Mouse (Mus musculus): ENCODE measurements around the gene Ankrd54. TPM values are rescaled to one million over a fixed set of nuclear protein-coding genes. Genes with fewer than 3 reads are reported as not detected.
"Not testable (repeated sequence)": the region's sequence is repeated elsewhere in the genome, so short reads cannot be mapped to it uniquely, and the experiment has no call there.

Ankrd54 gene
- polyA plus RNA-seq, 1 experiment = 60.9 TPM

- peak; percentile 73 for DNase-seq (ENCODE audit: low read depth)
- TF ChIP-seq POLR2A (IDR thresholded peaks at IDR 0.05; ENCODE audit: borderline replicate concordance, extremely low read depth, insufficient read depth, insufficient read length, poor library complexity, severe bottlenecking) (no peak), CTCF (IDR thresholded peaks at IDR 0.05; ENCODE audit: borderline replicate concordance, extremely low read depth, insufficient read depth, insufficient read length) (peak; percentile 67)
These were observed 23.8 kb downstream of the Ankrd54 start for GRCm38 (mm10) chr15:79038853-79039252.

GRCm38 (mm10) chr15:79038331-79038730, 24.4 kb downstream of the Ankrd54 start:
- no peak for TF ChIP-seq POLR2A (IDR thresholded peaks at IDR 0.05; ENCODE audit: borderline replicate concordance, extremely low read depth, insufficient read depth, insufficient read length, poor library complexity, severe bottlenecking)
- no peak for TF ChIP-seq CTCF (IDR thresholded peaks at IDR 0.05; ENCODE audit: borderline replicate concordance, extremely low read depth, insufficient read depth, insufficient read length)
- DNase-seq (ENCODE audit: low read depth) = no peak

- TF ChIP-seq POLR2A (IDR thresholded peaks at IDR 0.05; ENCODE audit: borderline replicate concordance, extremely low read depth, insufficient read depth, insufficient read length, poor library complexity, severe bottlenecking) (no peak), CTCF (IDR thresholded peaks at IDR 0.05; ENCODE audit: borderline replicate concordance, extremely low read depth, insufficient read depth, insufficient read length) (peak; percentile 90)
- peak; percentile 61 for DNase-seq (ENCODE audit: low read depth)
These were observed 24.8 kb downstream of the Ankrd54 start for GRCm38 (mm10) chr15:79037913-79038328.

GRCm38 (mm10) chr15:79031908-79032307, 30.8 kb downstream of the Ankrd54 start:
- DNase-seq (ENCODE audit: low read depth) = not testable (repeated sequence)

GRCm38 (mm10) chr15:79030551-79031435, 31.9 kb downstream of the Ankrd54 start:
- peak; percentile 98 for DNase-seq (ENCODE audit: low read depth)

GRCm38 (mm10) chr15:79029519-79030241, 33.0 kb downstream of the Ankrd54 start:
- peak; percentile 67 for DNase-seq (ENCODE audit: low read depth)
- TF ChIP-seq POLR2A (IDR thresholded peaks at IDR 0.05; ENCODE audit: borderline replicate concordance, extremely low read depth, insufficient read depth, insufficient read length, poor library complexity, severe bottlenecking) (no peak), CTCF (IDR thresholded peaks at IDR 0.05; ENCODE audit: borderline replicate concordance, extremely low read depth, insufficient read depth, insufficient read length) (no peak)

More at GRCm38 (mm10) chr15:79030551-79031435, 31.9 kb downstream of the Ankrd54 start:
- TF ChIP-seq CTCF (IDR thresholded peaks at IDR 0.05; ENCODE audit: borderline replicate concordance, extremely low read depth, insufficient read depth, insufficient read length) (no peak), POLR2A (IDR thresholded peaks at IDR 0.05; ENCODE audit: borderline replicate concordance, extremely low read depth, insufficient read depth, insufficient read length, poor library complexity, severe bottlenecking) (0 out of 2 replicates have a peak, but pooled peaks have one; percentile 43)

GRCm38 (mm10) chr15:79028823-79029484, 33.7 kb downstream of the Ankrd54 start:
- DNase-seq (ENCODE audit: low read depth) = peak; percentile 14
- TF ChIP-seq POLR2A (IDR thresholded peaks at IDR 0.05; ENCODE audit: borderline replicate concordance, extremely low read depth, insufficient read depth, insufficient read length, poor library complexity, severe bottlenecking) (no peak), CTCF (IDR thresholded peaks at IDR 0.05; ENCODE audit: borderline replicate concordance, extremely low read depth, insufficient read depth, insufficient read length) (no peak)

GRCm38 (mm10) chr15:79028237-79028738, 34.4 kb downstream of the Ankrd54 start, which contains the start of gene H1f0:
Gene H1f0 (plus strand): TSS chr15:79028450.
- peak; percentile 96 for DNase-seq (ENCODE audit: low read depth)
- TF ChIP-seq POLR2A (IDR thresholded peaks at IDR 0.05; ENCODE audit: borderline replicate concordance, extremely low read depth, insufficient read depth, insufficient read length, poor library complexity, severe bottlenecking) = peak; percentile 91
- TF ChIP-seq CTCF (IDR thresholded peaks at IDR 0.05; ENCODE audit: borderline replicate concordance, extremely low read depth, insufficient read depth, insufficient read length) = no peak

- DNase-seq (ENCODE audit: low read depth) = peak; percentile 30
These were observed 35.1 kb downstream of the Ankrd54 start for GRCm38 (mm10) chr15:79027291-79028205.

More at GRCm38 (mm10) chr15:79027291-79028205, 35.1 kb downstream of the Ankrd54 start:
- TF ChIP-seq CTCF (IDR thresholded peaks at IDR 0.05; ENCODE audit: borderline replicate concordance, extremely low read depth, insufficient read depth, insufficient read length) (no peak), POLR2A (IDR thresholded peaks at IDR 0.05; ENCODE audit: borderline replicate concordance, extremely low read depth, insufficient read depth, insufficient read length, poor library complexity, severe bottlenecking) (no peak)

Data from brain, embryonic 14.5 days (tissue).